Mouse (Mus musculus): Measurements from ENCODE around the gene Gng12. TPM values are rescaled to one million over a fixed set of nuclear protein-coding genes. Genes with fewer than 3 reads are reported as not detected.

Gene Gng12
- polyA plus RNA-seq, 1 experiment, result 73.9 TPM

DNA sequence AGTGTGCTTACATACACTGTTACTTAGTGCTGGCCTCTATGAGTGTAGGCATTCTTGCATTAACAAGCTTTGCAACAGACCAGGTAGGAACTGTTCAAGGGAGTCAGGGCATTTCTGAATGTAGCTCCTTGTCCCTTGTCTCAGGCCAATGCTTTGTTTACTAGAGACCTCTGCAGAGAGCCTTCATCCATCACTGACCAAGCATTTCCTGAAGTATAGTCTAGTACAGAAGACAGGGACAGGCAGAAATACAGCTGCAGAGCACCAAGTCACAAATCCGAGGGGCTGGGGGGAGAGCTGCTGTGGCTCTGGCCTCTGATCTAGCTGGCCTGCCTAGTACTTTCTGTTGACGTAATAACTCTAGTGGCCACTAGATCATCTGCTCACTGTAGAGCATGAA lies 71.6 kb downstream of the Gng12 start:
- H3K4me1 ChIP-seq (ENCODE audit: control insufficient read depth, insufficient read depth, insufficient read length, low read length), result peaks cover 17% of the 10 kb centered on the region; the same call in 1 of the 2 replicates
- TF ChIP-seq CTCF (IDR thresholded peaks at IDR 0.05; ENCODE audit: extremely low read depth, insufficient read length, insufficient replicate concordance, low read depth, low read length) (no peak), POLR2A (IDR thresholded peaks at IDR 0.05; ENCODE audit: low read depth, low read length) (no peak)
- no peaks in the 10 kb centered on the region for H3K27me3 ChIP-seq (ENCODE audit: control insufficient read depth, insufficient read depth, low read length)
- H3K36me3 ChIP-seq (ENCODE audit: control insufficient read depth, insufficient read depth, low read length), result no peaks in the 10 kb centered on the region
- WGBS, result 63% methylated on average over 2 of the region's 2 CpGs
- H3K4me3 ChIP-seq (ENCODE audit: low read depth, low read length), result no peak overlapping the region
- H3K27ac ChIP-seq (ENCODE audit: insufficient read depth, low read depth, low read length), result no peak overlapping the region

DNA sequence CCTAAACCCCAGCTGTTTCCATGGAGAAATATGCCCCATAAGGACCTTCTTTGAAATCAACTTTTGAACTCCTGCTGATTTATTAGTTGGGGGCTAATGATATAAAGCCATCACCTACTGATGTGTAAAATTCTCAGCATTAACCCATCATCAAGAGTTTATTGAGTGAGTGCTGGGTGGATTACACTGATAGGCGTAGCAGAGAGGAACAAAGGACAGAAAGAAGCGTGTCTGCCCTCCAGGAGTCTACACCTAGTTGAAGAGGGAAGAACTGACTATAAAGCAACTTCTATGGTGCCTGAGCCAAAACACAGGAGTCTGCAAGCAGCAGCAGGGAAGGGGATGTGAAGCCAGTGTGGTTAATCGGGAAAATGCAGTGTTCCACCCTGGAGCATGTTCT lies 73.2 kb downstream of the Gng12 start:
- TF ChIP-seq POLR2A (IDR thresholded peaks at IDR 0.05; ENCODE audit: low read depth, low read length), result no peak
- no peak for TF ChIP-seq CTCF (IDR thresholded peaks at IDR 0.05; ENCODE audit: extremely low read depth, insufficient read length, insufficient replicate concordance, low read depth, low read length)
- Histone ChIP-seq H3K36me3 (ENCODE audit: control insufficient read depth, insufficient read depth, low read length) (no peaks in the 10 kb centered on the region), H3K27ac (ENCODE audit: insufficient read depth, low read depth, low read length) (no peak overlapping the region), H3K4me1 (ENCODE audit: control insufficient read depth, insufficient read depth, insufficient read length, low read length) (peaks cover 18% of the 10 kb centered on the region; the same call in 1 of the 2 replicates), H3K27me3 (ENCODE audit: control insufficient read depth, insufficient read depth, low read length) (no peaks in the 10 kb centered on the region), H3K4me3 (ENCODE audit: low read depth, low read length) (no peak overlapping the region)
- WGBS, result 78% methylated on average over 3 of the region's 3 CpGs

DNA sequence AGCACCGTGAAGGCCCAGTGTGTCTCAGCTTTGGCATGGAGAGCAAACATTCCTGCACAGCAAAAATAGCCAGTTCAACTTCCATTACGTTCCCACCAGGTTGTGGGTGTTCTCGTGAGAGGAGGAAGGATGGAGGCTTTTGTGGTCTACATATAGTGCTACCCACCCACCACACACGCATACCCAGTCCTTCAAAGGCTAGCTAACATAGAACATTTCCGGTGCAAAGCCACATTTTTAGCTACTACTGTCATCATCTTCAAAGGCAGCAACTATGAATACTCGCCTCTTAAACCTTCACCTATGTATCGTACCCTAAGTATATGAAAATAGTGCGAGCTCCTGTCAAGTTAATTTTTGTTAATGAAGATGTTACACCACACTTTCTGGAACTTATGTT lies 76.1 kb downstream of the Gng12 start:
- Histone ChIP-seq H3K4me3 (ENCODE audit: low read depth, low read length) (no peak overlapping the region), H3K27me3 (ENCODE audit: control insufficient read depth, insufficient read depth, low read length) (no peaks in the 10 kb centered on the region), H3K4me1 (ENCODE audit: control insufficient read depth, insufficient read depth, insufficient read length, low read length) (peaks cover 21% of the 10 kb centered on the region; the same call in 1 of the 2 replicates), H3K36me3 (ENCODE audit: control insufficient read depth, insufficient read depth, low read length) (no peaks in the 10 kb centered on the region), H3K27ac (ENCODE audit: insufficient read depth, low read depth, low read length) (no peak overlapping the region)
- TF ChIP-seq CTCF (IDR thresholded peaks at IDR 0.05; ENCODE audit: extremely low read depth, insufficient read length, insufficient replicate concordance, low read depth, low read length) (no peak), POLR2A (IDR thresholded peaks at IDR 0.05; ENCODE audit: low read depth, low read length) (no peak)
- WGBS, result 82% methylated on average over 8 of the region's 8 CpGs

DNA sequence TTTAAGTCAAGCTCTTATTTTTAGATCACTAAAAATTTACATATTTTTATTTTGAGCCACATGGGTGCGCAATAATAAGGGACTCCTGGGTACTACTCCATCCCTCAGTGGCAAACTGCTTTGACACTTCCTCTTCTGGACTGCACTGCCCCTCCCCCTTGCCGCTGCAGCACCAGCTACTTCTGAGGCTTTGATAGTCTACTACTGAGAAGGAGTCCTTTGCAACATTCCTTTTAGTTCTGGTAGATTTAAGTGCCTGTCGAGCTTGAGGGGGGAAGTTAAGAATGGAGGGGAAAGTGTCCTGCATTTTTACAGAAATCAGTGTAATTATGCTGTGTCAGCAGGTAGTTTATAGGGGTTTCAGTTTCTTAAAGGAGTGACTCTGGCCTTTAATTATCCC lies 77.0 kb downstream of the Gng12 start:
- 33% methylated on average over 3 of the region's 3 CpGs for WGBS
- no peaks in the 10 kb centered on the region for H3K27me3 ChIP-seq (ENCODE audit: control insufficient read depth, insufficient read depth, low read length)
- TF ChIP-seq CTCF (IDR thresholded peaks at IDR 0.05; ENCODE audit: extremely low read depth, insufficient read length, insufficient replicate concordance, low read depth, low read length) (no peak), POLR2A (IDR thresholded peaks at IDR 0.05; ENCODE audit: low read depth, low read length) (no peak)
- H3K4me1 ChIP-seq (ENCODE audit: control insufficient read depth, insufficient read depth, insufficient read length, low read length), result peaks cover 13% of the 10 kb centered on the region; the same call in 1 of the 2 replicates
- no peaks in the 10 kb centered on the region for H3K36me3 ChIP-seq (ENCODE audit: control insufficient read depth, insufficient read depth, low read length)
- no peak overlapping the region for H3K27ac ChIP-seq (ENCODE audit: insufficient read depth, low read depth, low read length)
- no peak overlapping the region for H3K4me3 ChIP-seq (ENCODE audit: low read depth, low read length)

DNA sequence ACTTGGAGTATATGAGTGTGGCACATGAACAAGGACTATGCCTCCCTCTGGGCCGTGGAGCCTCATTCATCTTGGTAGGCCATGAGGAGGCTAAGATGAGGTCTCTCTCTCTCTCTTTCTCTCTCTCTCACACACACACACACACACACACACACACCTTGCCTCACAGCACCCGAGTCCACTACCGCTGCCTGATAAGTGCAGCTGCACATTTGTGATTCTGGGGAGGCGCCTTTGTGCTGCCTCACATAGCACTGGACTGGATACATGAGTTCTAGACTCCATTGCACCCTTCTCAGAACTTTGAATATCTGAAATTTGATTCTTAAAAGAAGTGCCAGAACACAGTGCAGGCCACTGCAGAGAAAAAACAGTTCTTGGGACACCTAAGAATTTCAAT lies 79.3 kb downstream of the Gng12 start:
- TF ChIP-seq CTCF (IDR thresholded peaks at IDR 0.05; ENCODE audit: extremely low read depth, insufficient read length, insufficient replicate concordance, low read depth, low read length) (no peak), POLR2A (IDR thresholded peaks at IDR 0.05; ENCODE audit: low read depth, low read length) (no peak)
- Histone ChIP-seq H3K4me1 (ENCODE audit: control insufficient read depth, insufficient read depth, insufficient read length, low read length) (peaks cover 14% of the 10 kb centered on the region; the same call in 1 of the 2 replicates), H3K27ac (ENCODE audit: insufficient read depth, low read depth, low read length) (peak overlapping the region; percentile 45), H3K36me3 (ENCODE audit: control insufficient read depth, insufficient read depth, low read length) (no peaks in the 10 kb centered on the region), H3K4me3 (ENCODE audit: low read depth, low read length) (no peak overlapping the region), H3K27me3 (ENCODE audit: control insufficient read depth, insufficient read depth, low read length) (no peaks in the 10 kb centered on the region)
- WGBS, result 66% methylated on average over 4 of the region's 4 CpGs

DNA sequence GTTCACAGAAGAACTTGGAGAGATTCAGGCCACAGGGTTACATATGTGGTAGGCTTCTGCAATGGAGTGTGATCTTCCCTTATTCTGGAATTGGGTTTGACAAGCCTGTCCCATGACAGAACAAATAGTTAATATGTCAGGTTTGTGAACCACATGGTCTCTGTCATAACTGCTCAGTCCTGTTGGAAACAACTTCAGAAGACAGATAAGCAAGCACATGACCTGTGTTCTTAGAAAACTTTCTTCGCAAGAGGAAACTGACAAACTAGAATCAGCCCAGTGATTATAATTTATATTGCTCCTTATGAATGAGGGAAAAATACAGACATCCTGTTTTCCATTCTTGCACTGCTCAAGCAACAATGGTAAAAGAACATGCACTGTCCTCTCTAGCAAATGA lies 83.0 kb downstream of the Gng12 start:
- H3K27ac ChIP-seq (ENCODE audit: insufficient read depth, low read depth, low read length), result no peak overlapping the region
- H3K4me1 ChIP-seq (ENCODE audit: control insufficient read depth, insufficient read depth, insufficient read length, low read length), result peaks cover 14% of the 10 kb centered on the region; the same call in 1 of the 2 replicates
- no peak for TF ChIP-seq POLR2A (IDR thresholded peaks at IDR 0.05; ENCODE audit: low read depth, low read length)
- no peak for TF ChIP-seq CTCF (IDR thresholded peaks at IDR 0.05; ENCODE audit: extremely low read depth, insufficient read length, insufficient replicate concordance, low read depth, low read length)
- 33% methylated on average over 1 of the region's 1 CpGs for WGBS
- H3K27me3 ChIP-seq (ENCODE audit: control insufficient read depth, insufficient read depth, low read length), result no peaks in the 10 kb centered on the region
- H3K4me3 ChIP-seq (ENCODE audit: low read depth, low read length), result no peak overlapping the region
- H3K36me3 ChIP-seq (ENCODE audit: control insufficient read depth, insufficient read depth, low read length), result no peaks in the 10 kb centered on the region

DNA sequence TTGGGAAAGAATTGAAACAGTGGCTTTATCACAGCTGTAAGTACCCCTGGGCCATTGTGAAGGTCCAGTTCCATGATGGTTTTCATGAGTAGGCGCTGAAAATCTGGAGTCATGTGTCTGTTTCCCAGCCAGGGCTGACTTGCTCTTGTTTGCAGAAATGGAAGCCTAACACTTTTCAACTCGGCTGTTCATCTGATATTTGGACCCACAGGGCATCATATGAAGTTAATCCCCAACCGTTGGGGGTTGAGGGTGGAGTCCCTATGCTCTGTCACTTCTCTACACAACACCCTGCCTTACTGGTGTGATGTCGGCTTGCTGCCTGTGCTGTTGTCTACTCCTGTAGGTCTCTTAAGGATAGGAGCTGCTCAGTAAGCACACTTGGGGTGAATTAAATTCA lies 83.8 kb downstream of the Gng12 start:
- Histone ChIP-seq H3K27me3 (ENCODE audit: control insufficient read depth, insufficient read depth, low read length) (no peaks in the 10 kb centered on the region), H3K4me3 (ENCODE audit: low read depth, low read length) (no peak overlapping the region), H3K36me3 (ENCODE audit: control insufficient read depth, insufficient read depth, low read length) (no peaks in the 10 kb centered on the region), H3K27ac (ENCODE audit: insufficient read depth, low read depth, low read length) (no peak overlapping the region), H3K4me1 (ENCODE audit: control insufficient read depth, insufficient read depth, insufficient read length, low read length) (peaks cover 16% of the 10 kb centered on the region)
- WGBS, result 80% methylated on average over 4 of the region's 4 CpGs
- TF ChIP-seq POLR2A (IDR thresholded peaks at IDR 0.05; ENCODE audit: low read depth, low read length), result no peak
- TF ChIP-seq CTCF (IDR thresholded peaks at IDR 0.05; ENCODE audit: extremely low read depth, insufficient read length, insufficient replicate concordance, low read depth, low read length), result no peak
